Mouse (Mus musculus): Measurements from ENCODE around the gene Zfp618.

Zfp618 gene

GRCm38 (mm10) chr4:63156726-63157634 is 191.6 kb downstream of the Zfp618 start:
- DNase-seq (ENCODE audit: low read depth, low spot score) = no peak

- no peak for DNase-seq (ENCODE audit: low read depth, low spot score)
Observed at GRCm38 (mm10) chr4:63158192-63158591, 192.8 kb downstream of the Zfp618 start.

- DNase-seq (ENCODE audit: low read depth, low spot score) = peak; percentile 69
Observed at GRCm38 (mm10) chr4:63158961-63159592, 193.7 kb downstream of the Zfp618 start.

GRCm38 (mm10) chr4:63165636-63166035 is 200.3 kb downstream of the Zfp618 start:
- DNase-seq (ENCODE audit: low read depth, low spot score) = no peak

GRCm38 (mm10) chr4:63166323-63166722 is 200.9 kb downstream of the Zfp618 start:
- no peak for DNase-seq (ENCODE audit: low read depth, low spot score)

GRCm38 (mm10) chr4:63170061-63170460 is 204.7 kb downstream of the Zfp618 start:
- no peak for DNase-seq (ENCODE audit: low read depth, low spot score)

- no peak for DNase-seq (ENCODE audit: low read depth, low spot score)
Observed at GRCm38 (mm10) chr4:63171122-63171521, 205.7 kb downstream of the Zfp618 start.

- no peak for DNase-seq (ENCODE audit: low read depth, low spot score)
Observed at GRCm38 (mm10) chr4:63171969-63172685, 206.8 kb downstream of the Zfp618 start, which contains the start of gene Kif12. TSS of gene Kif12 (minus strand) at chr4:63172131.

- DNase-seq (ENCODE audit: low read depth, low spot score) = peak; percentile 30
Observed at GRCm38 (mm10) chr4:63181556-63181955, 216.2 kb downstream of the Zfp618 start.

- DNase-seq (ENCODE audit: low read depth, low spot score) = no peak
Observed at GRCm38 (mm10) chr4:63186281-63186870, 221.0 kb downstream of the Zfp618 start.

Measured in A20 (cell line).